Mouse (Mus musculus): ENCODE measurements around the gene Cd2bp2. TPM values are rescaled to one million over a fixed set of nuclear protein-coding genes. Genes with fewer than 3 reads are reported as not detected.

The Cd2bp2 gene
- polyA plus RNA-seq, 1 experiment: 17.4 TPM

GRCm38 (mm10) chr7:127211014-127211745, 15.3 kb upstream of the Cd2bp2 start:
- H3K4me3 ChIP-seq (ENCODE audit: insufficient read depth, low read depth, low read length): no peak overlapping the region
- no peaks in the 10 kb centered on the region for H3K4me1 ChIP-seq (ENCODE audit: control insufficient read depth, insufficient read depth, insufficient read length, low read length)
- H3K27ac ChIP-seq (replicated peaks; ENCODE audit: low read depth, low read length): no peak overlapping the region

- Histone ChIP-seq H3K4me3 (ENCODE audit: insufficient read depth, low read depth, low read length) (no peak overlapping the region), H3K4me1 (ENCODE audit: control insufficient read depth, insufficient read depth, insufficient read length, low read length) (no peaks in the 10 kb centered on the region), H3K27ac (replicated peaks; ENCODE audit: low read depth, low read length) (no peak overlapping the region)
These were observed 14.4 kb upstream of the Cd2bp2 start for GRCm38 (mm10) chr7:127210266-127210665.

- Histone ChIP-seq H3K27ac (replicated peaks; ENCODE audit: low read depth, low read length) (no peak overlapping the region), H3K4me3 (ENCODE audit: insufficient read depth, low read depth, low read length) (no peak overlapping the region), H3K4me1 (ENCODE audit: control insufficient read depth, insufficient read depth, insufficient read length, low read length) (no peaks in the 10 kb centered on the region)
These were observed 14.0 kb upstream of the Cd2bp2 start for GRCm38 (mm10) chr7:127209851-127210250.

- peak within 1 kb of the TSS; percentile 93 for H3K4me3 ChIP-seq (ENCODE audit: insufficient read depth, low read depth, low read length)
- no peaks in the 10 kb centered on the region for H3K4me1 ChIP-seq (ENCODE audit: control insufficient read depth, insufficient read depth, insufficient read length, low read length)
- peak within 1 kb of the TSS; percentile 58 for H3K27ac ChIP-seq (replicated peaks; ENCODE audit: low read depth, low read length)
These were observed 12.9 kb upstream of the Cd2bp2 start, which contains the start of gene Mylpf for GRCm38 (mm10) chr7:127208553-127209438. Mylpf (plus strand) TSS chr7:127208890.

GRCm38 (mm10) chr7:127208295-127208552, 12.4 kb upstream of the Cd2bp2 start, which contains the start of gene Tbc1d10b:
Tbc1d10b (minus strand) TSS chr7:127208468.
- H3K4me1 ChIP-seq (ENCODE audit: control insufficient read depth, insufficient read depth, insufficient read length, low read length): no peaks in the 10 kb centered on the region
- peak within 1 kb of the TSS; percentile 93 for H3K4me3 ChIP-seq (ENCODE audit: insufficient read depth, low read depth, low read length)
- H3K27ac ChIP-seq (replicated peaks; ENCODE audit: low read depth, low read length): peak within 1 kb of the TSS; percentile 58

- H3K4me3 ChIP-seq (ENCODE audit: insufficient read depth, low read depth, low read length): peak overlapping the region; percentile 93
- H3K4me1 ChIP-seq (ENCODE audit: control insufficient read depth, insufficient read depth, insufficient read length, low read length): no peaks in the 10 kb centered on the region
- H3K27ac ChIP-seq (replicated peaks; ENCODE audit: low read depth, low read length): peak overlapping the region; percentile 58
These were observed 11.8 kb upstream of the Cd2bp2 start for GRCm38 (mm10) chr7:127207374-127208294.

GRCm38 (mm10) chr7:127206606-127207005, 10.8 kb upstream of the Cd2bp2 start:
- peak overlapping the region; percentile 35; the same call in 1 of the 2 replicates for H3K27ac ChIP-seq (replicated peaks; ENCODE audit: low read depth, low read length)
- H3K4me1 ChIP-seq (ENCODE audit: control insufficient read depth, insufficient read depth, insufficient read length, low read length): no peaks in the 10 kb centered on the region
- peak overlapping the region; percentile 93 for H3K4me3 ChIP-seq (ENCODE audit: insufficient read depth, low read depth, low read length)

- peaks cover 5% of the 10 kb centered on the region for H3K4me1 ChIP-seq (ENCODE audit: control insufficient read depth, insufficient read depth, insufficient read length, low read length)
- peak overlapping the region; percentile 63 for H3K4me3 ChIP-seq (ENCODE audit: insufficient read depth, low read depth, low read length)
- 0 out of 2 replicates have a peak overlapping the region, but pooled peaks have one; percentile 35 for H3K27ac ChIP-seq (replicated peaks; ENCODE audit: low read depth, low read length)
These were observed 634 bp upstream of the Cd2bp2 start for GRCm38 (mm10) chr7:127196484-127196883.

- Histone ChIP-seq H3K27ac (replicated peaks; ENCODE audit: low read depth, low read length) (no peak overlapping the region), H3K4me1 (ENCODE audit: control insufficient read depth, insufficient read depth, insufficient read length, low read length) (peaks cover 5% of the 10 kb centered on the region), H3K4me3 (ENCODE audit: insufficient read depth, low read depth, low read length) (peak overlapping the region; percentile 82)
These were observed 1.2 kb downstream of the Cd2bp2 start for GRCm38 (mm10) chr7:127194633-127195029.

- Histone ChIP-seq H3K4me3 (ENCODE audit: insufficient read depth, low read depth, low read length) (no peak overlapping the region), H3K27ac (replicated peaks; ENCODE audit: low read depth, low read length) (no peak overlapping the region), H3K4me1 (ENCODE audit: control insufficient read depth, insufficient read depth, insufficient read length, low read length) (peaks cover 5% of the 10 kb centered on the region)
These were observed 1.7 kb downstream of the Cd2bp2 start for GRCm38 (mm10) chr7:127194011-127194632.

GRCm38 (mm10) chr7:127192989-127193388, 2.9 kb downstream of the Cd2bp2 start:
- no peak overlapping the region for H3K27ac ChIP-seq (replicated peaks; ENCODE audit: low read depth, low read length)
- H3K4me1 ChIP-seq (ENCODE audit: control insufficient read depth, insufficient read depth, insufficient read length, low read length): peaks cover 5% of the 10 kb centered on the region
- H3K4me3 ChIP-seq (ENCODE audit: insufficient read depth, low read depth, low read length): no peak overlapping the region

- no peak overlapping the region for H3K4me3 ChIP-seq (ENCODE audit: insufficient read depth, low read depth, low read length)
- no peak overlapping the region for H3K27ac ChIP-seq (replicated peaks; ENCODE audit: low read depth, low read length)
- peaks cover 5% of the 10 kb centered on the region for H3K4me1 ChIP-seq (ENCODE audit: control insufficient read depth, insufficient read depth, insufficient read length, low read length)
These were observed 5.2 kb downstream of the Cd2bp2 start for GRCm38 (mm10) chr7:127190672-127191071.

- Histone ChIP-seq H3K4me3 (ENCODE audit: insufficient read depth, low read depth, low read length) (no peak overlapping the region), H3K4me1 (ENCODE audit: control insufficient read depth, insufficient read depth, insufficient read length, low read length) (no peaks in the 10 kb centered on the region), H3K27ac (replicated peaks; ENCODE audit: low read depth, low read length) (no peak overlapping the region)
These were observed 7.3 kb downstream of the Cd2bp2 start for GRCm38 (mm10) chr7:127188305-127189276.

Measured in brown adipose tissue, adult 24 weeks (tissue).